Mouse (Mus musculus) urinary bladder, postnatal 36 days (tissue): ENCODE measurements around the gene Gm960.

Experiments used
- DNase-seq, 2 experiments: peaks; one replicate each; pipeline ENCODE4 v3.0.0; 2022; ENCODE audit warnings: low spot score in 2 of 2, mixed read lengths in 1 of 2

The Gm960 gene

GRCm38 (mm10) chr19:4698205-4698677 is at the start of gene Gm960:
Gene Gm960 (minus strand): TSS chr19:4698668.
- DNase-seq, result peak; percentile 53 to 62

GRCm38 (mm10) chr19:4747631-4748312 is 49.3 kb upstream of the Gm960 start:
- no peak for DNase-seq

- DNase-seq, result peak in 1 of 2 experiments; percentile 38
These were observed 48.1 kb upstream of the Gm960 start for GRCm38 (mm10) chr19:4746611-4747010.

- DNase-seq, result no peak
These were observed 47.2 kb upstream of the Gm960 start for GRCm38 (mm10) chr19:4745681-4746080.

- DNase-seq, result peak in 1 of 2 experiments; percentile 31
These were observed 46.6 kb upstream of the Gm960 start for GRCm38 (mm10) chr19:4745057-4745456.

GRCm38 (mm10) chr19:4744026-4744425 is 45.6 kb upstream of the Gm960 start:
- no peak for DNase-seq

- no peak for DNase-seq
These were observed 45.1 kb upstream of the Gm960 start for GRCm38 (mm10) chr19:4743524-4743923.

GRCm38 (mm10) chr19:4742229-4742628 is 43.8 kb upstream of the Gm960 start:
- DNase-seq, result no peak

- DNase-seq, result no peak
These were observed 43.0 kb upstream of the Gm960 start for GRCm38 (mm10) chr19:4741482-4741881.

- no peak for DNase-seq
These were observed 41.3 kb upstream of the Gm960 start for GRCm38 (mm10) chr19:4739762-4740161.

- DNase-seq, result no peak
These were observed 40.6 kb upstream of the Gm960 start for GRCm38 (mm10) chr19:4739053-4739452.

GRCm38 (mm10) chr19:4737866-4738265 is 39.4 kb upstream of the Gm960 start:
- no peak for DNase-seq

GRCm38 (mm10) chr19:4733052-4733451 is 34.6 kb upstream of the Gm960 start:
- DNase-seq, result no peak

- DNase-seq, result no peak
These were observed 30.7 kb upstream of the Gm960 start for GRCm38 (mm10) chr19:4729186-4729585.

GRCm38 (mm10) chr19:4720671-4721244 is 22.3 kb upstream of the Gm960 start:
- peak; percentile 86 for DNase-seq

- no peak for DNase-seq
These were observed 21.6 kb upstream of the Gm960 start for GRCm38 (mm10) chr19:4720112-4720511.

GRCm38 (mm10) chr19:4719351-4719764 is 20.9 kb upstream of the Gm960 start:
- peak; percentile 53 to 62 for DNase-seq

GRCm38 (mm10) chr19:4718716-4719115 is 20.2 kb upstream of the Gm960 start:
- DNase-seq, result no peak

GRCm38 (mm10) chr19:4717281-4717680 is 18.8 kb upstream of the Gm960 start:
- DNase-seq, result no peak

- DNase-seq, result no peak
These were observed 18.3 kb upstream of the Gm960 start for GRCm38 (mm10) chr19:4716756-4717155.

- no peak for DNase-seq
These were observed 15.4 kb upstream of the Gm960 start for GRCm38 (mm10) chr19:4713886-4714285.

GRCm38 (mm10) chr19:4712781-4713526 is 14.5 kb upstream of the Gm960 start:
- DNase-seq, result no peak
